Mouse (Mus musculus) Patski (cell line): ENCODE measurements around the gene Nol4l. TPM values are rescaled to one million over a fixed set of nuclear protein-coding genes. Genes with fewer than 3 reads are reported as not detected.
"Not testable (repeated sequence)": the region's sequence is repeated elsewhere in the genome, so short reads cannot be mapped to it uniquely, and the experiment has no call there.

Experiments
- ATAC-seq: fragments of 100-300 bp; one replicate; pipeline ENCODE4 v1.8.0; 2021
- CTCF ChIA-PET: fragments of 350-600 bp; sonication (Branson Sonifier 250); formaldehyde crosslinking; loops from one replicate; lab custom pipeline; 2022; ENCODE audit warnings: inconsistent platforms; lab: Charles Lee
- POLR2A ChIA-PET: fragments of 350-600 bp; sonication (Branson Sonifier 250); formaldehyde crosslinking; loops from one replicate; lab custom pipeline; 2022; ENCODE audit warnings: antibody characterized with exemption, inconsistent platforms; lab: Charles Lee
- DNase-seq: peaks from one replicate; pipeline ENCODE4 v3.0.0-alpha.2; 2011; ENCODE audit warnings: low read depth, low spot score
- H3K27me3 ChIP-seq: fragments of 371-371 bp; one replicate; pipeline ENCODE4 v1.5.1; 2021
- CTCF ChIP-seq: fragments of 100-300 bp; IDR thresholded peaks from one replicate; pipeline ENCODE4 v1.5.1; 2021
- in situ Hi-C: fragments of 300-500 bp; cut with MboI; formaldehyde crosslinking; loops from 3 replicates; pipeline ENCODE4 v1.11.1; 2018; ENCODE audit warnings: low pct_unique_long_range_greater_than_20kb, mixed read lengths
- polyA plus RNA-seq: library from polyadenylated mRNA; unstranded; gene quantifications from one replicate; pipeline ENCODE4 v1.2.3, GENCODE M21; 2021

The Nol4l gene
- polyA plus RNA-seq, 1 experiment from 2014 or later = 17.8 TPM

GRCm38 (mm10) chr2:153408971-153409370, 120.8 kb downstream of the Nol4l start:
- in situ Hi-C loops = no loop called here
- POLR2A ChIA-PET = no interaction called here

GRCm38 (mm10) chr2:153406882-153407281, 122.9 kb downstream of the Nol4l start:
- in situ Hi-C loops = no loop called here
- H3K27me3 ChIP-seq = no peaks in the 10 kb centered on the region
- no peak for DNase-seq
- CTCF ChIA-PET = interaction anchor here (1.4 to 2.2 kb wide), 3 partner anchors 12 to 39 kb away, joined by 3 to 6 read pairs (median 4); no protein-coding TSS in a partner anchor
- POLR2A ChIA-PET = interaction anchor here (0.6 to 1.7 kb wide), 3 partner anchors 15 to 139 kb away, joined by 3 to 4 read pairs (median 3); no protein-coding TSS in a partner anchor
- no peak for TF ChIP-seq CTCF
- no peak for ATAC-seq

More at GRCm38 (mm10) chr2:153408971-153409370, 120.8 kb downstream of the Nol4l start:
- ATAC-seq (no peak), DNase-seq (no peak)
- CTCF ChIA-PET = no interaction called here
- TF ChIP-seq CTCF = no peak
- H3K27me3 ChIP-seq = no peaks in the 10 kb centered on the region

DNA sequence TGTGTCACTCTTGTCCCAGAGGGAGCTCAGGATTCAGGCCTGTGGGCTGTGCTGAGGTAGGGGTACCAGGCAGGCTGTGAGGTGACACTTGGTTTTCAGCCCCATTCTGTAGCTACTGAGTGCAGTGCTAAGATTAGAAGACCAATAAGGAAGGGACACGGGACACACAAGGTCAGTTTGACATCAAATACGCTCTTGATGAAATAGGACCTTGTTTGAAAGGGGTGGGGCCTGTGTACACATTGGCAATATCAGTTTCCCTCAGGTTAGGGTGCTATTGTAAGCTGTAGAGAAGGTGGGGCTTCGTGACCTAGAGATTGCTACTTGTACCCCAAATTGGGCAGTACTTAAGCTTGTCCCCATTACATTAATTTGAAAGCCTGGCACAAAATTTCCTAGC, 124.9 kb downstream of the Nol4l start:
- no peak for TF ChIP-seq CTCF
- ATAC-seq (no peak), DNase-seq (no peak)
- CTCF ChIA-PET = interaction anchor here (1.2 kb wide), 1 partner anchor 10 kb away, joined by 7 read pairs; no protein-coding TSS in a partner anchor
- no peaks in the 10 kb centered on the region for H3K27me3 ChIP-seq
- in situ Hi-C loops = no loop called here
- POLR2A ChIA-PET = no interaction called here

- ChIA-PET POLR2A (no interaction called here), CTCF (interaction anchor here (1.2 kb wide), 1 partner anchor 9 kb away, joined by 7 read pairs; no protein-coding TSS in a partner anchor)
- ATAC-seq (no peak), DNase-seq (no peak)
- TF ChIP-seq CTCF = no peak
- in situ Hi-C loops = no loop called here
- H3K27me3 ChIP-seq = no peaks in the 10 kb centered on the region
Measured at GRCm38 (mm10) chr2:153404062-153404461, 125.7 kb downstream of the Nol4l start.

- CTCF ChIA-PET = interaction anchor here (1.0 to 1.3 kb wide), 2 partner anchors 22 to 59 kb away, joined by 3 to 4 read pairs; no protein-coding TSS in a partner anchor
- ATAC-seq (no peak), DNase-seq (no peak)
- TF ChIP-seq CTCF = no peak
- no peaks in the 10 kb centered on the region for H3K27me3 ChIP-seq
- POLR2A ChIA-PET = no interaction called here
- in situ Hi-C loops = no loop called here
Measured at GRCm38 (mm10) chr2:153399166-153399565, 130.6 kb downstream of the Nol4l start.

DNA sequence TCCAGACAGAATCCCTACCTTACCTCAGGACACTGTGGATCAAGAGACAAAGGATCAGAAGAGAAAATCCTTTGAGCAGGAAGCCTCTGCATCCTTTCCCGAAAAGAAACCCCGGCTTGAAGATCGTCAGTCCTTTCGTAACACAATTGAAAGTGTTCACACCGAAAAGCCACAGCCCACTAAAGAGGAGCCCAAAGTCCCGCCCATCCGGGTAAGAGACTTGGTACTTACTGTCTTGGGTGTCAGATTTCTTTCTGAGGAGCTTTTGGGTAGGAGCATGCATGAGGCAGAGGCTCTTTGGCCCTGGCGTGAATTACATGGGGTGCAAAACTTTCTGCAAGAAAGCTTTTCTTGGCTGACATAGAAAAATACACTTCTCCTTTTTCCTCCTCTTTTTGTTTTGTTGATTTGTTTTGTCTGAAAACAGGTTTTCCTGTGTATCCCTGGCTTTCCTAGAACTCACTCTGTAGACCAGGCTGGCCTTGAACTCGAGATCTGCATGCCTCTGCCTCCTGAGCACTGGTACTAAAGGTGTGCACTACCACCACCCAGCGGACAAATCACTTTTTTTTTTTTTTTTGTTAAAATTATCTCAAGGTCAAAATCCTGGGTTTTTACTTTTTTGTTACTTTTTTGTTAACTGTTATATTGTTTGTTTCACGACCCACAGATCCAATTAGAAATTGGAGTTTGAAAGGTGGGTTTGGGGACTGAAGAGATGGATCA, 131.8 kb downstream of the Nol4l start:
- H3K27me3 ChIP-seq = no peaks in the 10 kb centered on the region
- in situ Hi-C loops = no loop called here
- no peak for DNase-seq
- ChIA-PET CTCF (interaction anchor here (1.0 kb wide), 1 partner anchor 23 kb away, joined by 3 read pairs; no protein-coding TSS in a partner anchor), POLR2A (no interaction called here)
- no peak for TF ChIP-seq CTCF
- no peak for ATAC-seq

DNA sequence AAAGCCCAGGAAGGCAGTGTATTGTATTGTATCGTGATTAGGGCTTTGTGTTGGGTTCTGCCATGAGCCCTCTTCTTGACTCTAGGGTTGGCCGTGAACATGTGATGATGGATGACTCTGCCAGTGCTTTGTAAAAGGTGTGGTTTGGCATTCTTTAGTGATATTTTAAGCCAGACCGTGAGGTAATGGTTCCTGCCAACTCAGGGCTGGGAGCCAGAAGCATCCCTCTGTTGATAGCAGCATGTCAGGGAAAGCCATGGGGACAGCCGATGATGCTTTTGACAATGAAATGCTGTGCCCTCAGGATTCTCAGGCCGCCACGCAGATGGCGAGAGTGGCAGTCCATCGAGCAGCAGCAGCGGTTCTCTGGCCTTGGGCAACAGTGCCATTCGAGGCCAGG, 136.7 kb downstream of the Nol4l start:
- POLR2A ChIA-PET = no interaction called here
- no peak for ATAC-seq
- no peak for TF ChIP-seq CTCF
- CTCF ChIA-PET = interaction anchor here (0.8 kb wide), 1 partner anchor 53 kb away, joined by 4 read pairs; no protein-coding TSS in a partner anchor
- in situ Hi-C loops = no loop called here
- no peaks in the 10 kb centered on the region for H3K27me3 ChIP-seq
- no peak for DNase-seq

- CTCF ChIA-PET = interaction anchor here (0.9 kb wide), 1 partner anchor 16 kb away, joined by 3 read pairs; no protein-coding TSS in a partner anchor
- no peak for DNase-seq
- H3K27me3 ChIP-seq = no peaks in the 10 kb centered on the region
- POLR2A ChIA-PET = no interaction called here
- in situ Hi-C loops = no loop called here
- TF ChIP-seq CTCF = no peak
- ATAC-seq = no peak
Measured at GRCm38 (mm10) chr2:153389831-153390230, 139.9 kb downstream of the Nol4l start.

DNA sequence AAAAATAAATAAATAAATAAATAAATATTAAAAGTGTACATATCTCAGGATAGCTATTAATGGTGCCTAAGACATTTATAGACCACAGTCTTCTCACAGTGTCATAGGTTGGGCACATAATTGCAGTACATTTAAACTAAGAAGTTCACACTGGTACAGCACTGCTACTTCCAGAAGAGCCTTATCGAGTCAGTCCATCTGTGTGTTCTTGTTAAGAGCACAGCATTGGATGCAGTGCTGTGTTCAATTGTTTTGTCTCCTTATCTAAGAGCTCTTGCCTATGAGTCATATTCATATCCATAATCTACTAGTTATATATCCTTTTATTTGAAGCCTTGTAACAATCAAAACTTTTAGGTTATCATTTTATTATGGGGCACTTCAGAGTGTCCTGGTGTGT, 149.3 kb downstream of the Nol4l start:
- no peak for ATAC-seq
- POLR2A ChIA-PET = interaction anchor here (0.7 kb wide), 1 partner anchor 106 kb away, joined by 3 read pairs; no protein-coding TSS in a partner anchor
- in situ Hi-C loops = no loop called here
- no peaks in the 10 kb centered on the region for H3K27me3 ChIP-seq
- DNase-seq = no peak
- TF ChIP-seq CTCF = no peak
- CTCF ChIA-PET = interaction anchor here (1.0 kb wide), 1 partner anchor 9 kb away, joined by 4 read pairs; no protein-coding TSS in a partner anchor

DNA sequence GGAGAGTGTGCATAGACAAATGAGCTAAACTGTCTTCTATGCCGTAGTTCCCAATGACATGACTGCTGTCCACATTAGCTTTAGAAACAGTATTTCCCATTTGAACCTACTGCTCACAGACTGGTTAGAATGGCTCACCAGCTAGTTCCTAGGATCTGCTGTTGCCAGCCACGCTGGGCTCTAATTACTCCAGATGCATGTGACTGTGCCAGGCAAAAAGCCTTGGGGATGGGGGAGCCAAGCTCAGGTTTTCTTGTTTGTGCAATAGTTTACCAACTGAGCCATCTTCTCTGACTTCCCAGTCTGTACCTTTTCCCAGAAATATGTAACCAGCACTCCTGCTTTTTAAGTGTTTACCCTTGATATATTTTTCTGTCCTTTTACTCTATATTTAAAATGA, 154.4 kb downstream of the Nol4l start:
- CTCF ChIA-PET = interaction anchor here (1.5 kb wide), 1 partner anchor 42 kb away, joined by 3 read pairs; no protein-coding TSS in a partner anchor
- POLR2A ChIA-PET = no interaction called here
- no peak for TF ChIP-seq CTCF
- in situ Hi-C loops = no loop called here
- DNase-seq (no peak), ATAC-seq (no peak)
- no peaks in the 10 kb centered on the region for H3K27me3 ChIP-seq

GRCm38 (mm10) chr2:153370871-153371270, 158.9 kb downstream of the Nol4l start:
- POLR2A ChIA-PET = no interaction called here
- ATAC-seq (no peak), DNase-seq (no peak)
- CTCF ChIA-PET = interaction anchor here (1.1 to 1.5 kb wide), 2 partner anchors 9 to 10 kb away, joined by 3 to 4 read pairs; no protein-coding TSS in a partner anchor
- H3K27me3 ChIP-seq = no peaks in the 10 kb centered on the region
- TF ChIP-seq CTCF = no peak
- in situ Hi-C loops = no loop called here

DNA sequence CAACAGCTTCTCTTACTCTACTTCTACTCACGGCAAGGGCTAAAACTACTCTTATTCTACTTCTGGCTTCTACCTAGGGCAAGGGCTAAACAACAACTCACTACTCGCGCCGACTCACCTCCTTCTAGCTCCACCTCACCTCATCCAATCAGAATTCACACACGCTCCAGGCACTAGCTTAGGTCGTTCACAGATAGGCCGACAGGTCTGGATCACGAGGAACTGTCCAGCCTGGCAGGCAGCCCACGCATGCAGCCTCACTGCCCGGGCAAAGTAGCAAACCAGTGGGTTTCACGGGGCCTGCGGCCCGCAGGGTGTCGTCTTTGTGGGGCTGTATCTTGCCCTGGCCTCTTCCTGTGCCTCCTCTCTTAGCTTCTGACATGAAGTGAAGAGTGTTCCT, 165.2 kb downstream of the Nol4l start:
- ATAC-seq, H3K27me3 ChIP-seq, POLR2A ChIA-PET, DNase-seq, CTCF ChIA-PET, in situ Hi-C loops: not testable (repeated sequence)
